Mouse (Mus musculus): ENCODE data around the gene Rapgef5. TPM values are rescaled to one million over a fixed set of nuclear protein-coding genes. Genes with fewer than 3 reads are reported as not detected.

Gene Rapgef5
- polyA plus RNA-seq, 1 experiment from 2014 or later, result 10.4 TPM

DNA sequence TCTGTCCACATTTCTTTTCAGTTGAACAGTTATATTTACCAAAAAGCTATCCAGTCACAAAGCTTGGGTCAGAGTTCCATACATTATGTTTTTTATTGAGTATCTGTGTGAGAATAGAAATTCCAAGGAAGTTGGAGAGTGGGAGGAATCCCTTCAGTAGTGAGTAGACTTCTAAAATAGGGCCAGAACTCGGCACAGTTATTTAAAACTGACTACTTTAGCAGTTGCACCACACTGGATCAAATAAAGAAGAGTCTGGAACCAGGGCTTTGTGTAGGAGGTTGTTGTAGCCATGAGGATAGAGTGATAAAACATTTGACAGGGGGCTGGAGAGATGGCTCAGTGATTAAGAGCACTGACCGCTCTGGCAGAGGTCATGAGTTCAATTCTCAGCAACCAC lies 129.5 kb downstream of the Rapgef5 start:
- 86% methylated on average over 2 of the region's 2 CpGs for WGBS
- H3K27me3 ChIP-seq (ENCODE audit: control insufficient read depth, insufficient read depth, low read length), result no peaks in the 10 kb centered on the region
- ATAC-seq (ENCODE audit: low FRiP score) (no peak), DNase-seq (ENCODE audit: low spot score, missing footprints) (no peak)
- no peak overlapping the region for H3K9ac ChIP-seq (ENCODE audit: low read length)
- no peaks in the 10 kb centered on the region for H3K4me1 ChIP-seq (ENCODE audit: control insufficient read depth, insufficient read depth, low read length)
- H3K4me2 ChIP-seq, result no peak overlapping the region
- H3K4me3 ChIP-seq (ENCODE audit: low read depth, low read length), result no peak overlapping the region
- no peaks in the 10 kb centered on the region for H3K36me3 ChIP-seq (ENCODE audit: control insufficient read depth, insufficient read depth, low read length)
- H3K9me3 ChIP-seq (ENCODE audit: control insufficient read depth, low read length), result no peaks in the 10 kb centered on the region
- no peak overlapping the region for H3K27ac ChIP-seq (ENCODE audit: low read depth, low read length)

DNA sequence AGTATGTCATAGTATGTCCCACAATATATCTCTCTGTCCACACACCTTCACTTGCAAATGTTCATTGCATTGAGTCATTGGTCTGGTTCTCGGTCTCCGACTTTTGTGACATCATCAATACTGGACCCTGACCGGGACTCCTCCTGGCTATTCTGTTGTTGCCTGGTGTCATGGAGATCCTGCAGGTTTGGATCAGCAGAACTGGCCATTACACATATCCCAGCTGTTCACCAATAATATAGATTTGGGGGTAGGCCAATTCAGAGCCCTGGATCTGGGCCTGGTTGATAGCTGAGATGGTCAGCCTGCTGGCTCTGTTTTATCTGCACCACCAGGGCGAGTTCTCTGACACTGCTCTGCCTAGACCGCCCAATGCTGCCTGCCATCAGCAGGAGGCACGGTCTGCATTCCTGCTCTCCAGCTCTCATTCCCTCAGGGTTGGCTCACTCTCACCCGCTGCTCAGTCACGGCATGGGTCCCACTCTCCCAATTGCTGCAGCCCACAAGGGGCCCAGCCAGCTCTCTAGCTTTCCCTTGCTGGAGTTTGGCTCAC lies 137.7 kb downstream of the Rapgef5 start:
- Histone ChIP-seq H3K27ac (ENCODE audit: low read depth, low read length) (no peak overlapping the region), H3K36me3 (ENCODE audit: control insufficient read depth, insufficient read depth, low read length) (no peaks in the 10 kb centered on the region), H3K4me1 (ENCODE audit: control insufficient read depth, insufficient read depth, low read length) (no peaks in the 10 kb centered on the region), H3K27me3 (ENCODE audit: control insufficient read depth, insufficient read depth, low read length) (no peaks in the 10 kb centered on the region), H3K4me2 (no peak overlapping the region), H3K4me3 (ENCODE audit: low read depth, low read length) (no peak overlapping the region), H3K9ac (ENCODE audit: low read length) (no peak overlapping the region), H3K9me3 (ENCODE audit: control insufficient read depth, low read length) (no peaks in the 10 kb centered on the region)
- WGBS, result 80% methylated on average over 8 of the region's 8 CpGs
- ATAC-seq (ENCODE audit: low FRiP score) (no peak), DNase-seq (ENCODE audit: low spot score, missing footprints) (no peak)

DNA sequence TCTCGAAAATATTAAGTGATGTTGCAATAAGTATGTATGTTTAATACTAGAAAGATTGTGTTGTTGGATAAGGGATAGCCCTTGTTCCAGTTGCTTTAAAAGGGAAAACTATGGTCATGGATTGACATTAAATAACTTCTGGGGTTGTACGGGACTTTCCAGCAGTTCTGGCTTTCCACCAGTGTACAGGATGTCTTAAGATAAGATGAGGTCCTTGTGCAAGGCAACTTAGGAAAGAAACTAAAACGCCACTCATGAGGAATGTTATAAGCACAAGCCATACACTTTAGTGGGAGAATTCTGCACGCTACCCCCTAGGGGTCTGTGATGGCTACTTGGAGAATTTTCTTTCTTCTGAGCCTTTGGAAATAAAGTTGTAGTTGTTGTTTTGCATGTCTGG lies 140.7 kb downstream of the Rapgef5 start:
- Histone ChIP-seq H3K4me1 (ENCODE audit: control insufficient read depth, insufficient read depth, low read length) (no peaks in the 10 kb centered on the region), H3K4me2 (no peak overlapping the region), H3K9ac (ENCODE audit: low read length) (no peak overlapping the region), H3K27ac (ENCODE audit: low read depth, low read length) (no peak overlapping the region), H3K9me3 (ENCODE audit: control insufficient read depth, low read length) (no peaks in the 10 kb centered on the region), H3K4me3 (ENCODE audit: low read depth, low read length) (no peak overlapping the region), H3K36me3 (ENCODE audit: control insufficient read depth, insufficient read depth, low read length) (no peaks in the 10 kb centered on the region), H3K27me3 (ENCODE audit: control insufficient read depth, insufficient read depth, low read length) (no peaks in the 10 kb centered on the region)
- ATAC-seq (ENCODE audit: low FRiP score) (no peak), DNase-seq (ENCODE audit: low spot score, missing footprints) (no peak)
- 80% methylated on average over 4 of the region's 4 CpGs for WGBS

DNA sequence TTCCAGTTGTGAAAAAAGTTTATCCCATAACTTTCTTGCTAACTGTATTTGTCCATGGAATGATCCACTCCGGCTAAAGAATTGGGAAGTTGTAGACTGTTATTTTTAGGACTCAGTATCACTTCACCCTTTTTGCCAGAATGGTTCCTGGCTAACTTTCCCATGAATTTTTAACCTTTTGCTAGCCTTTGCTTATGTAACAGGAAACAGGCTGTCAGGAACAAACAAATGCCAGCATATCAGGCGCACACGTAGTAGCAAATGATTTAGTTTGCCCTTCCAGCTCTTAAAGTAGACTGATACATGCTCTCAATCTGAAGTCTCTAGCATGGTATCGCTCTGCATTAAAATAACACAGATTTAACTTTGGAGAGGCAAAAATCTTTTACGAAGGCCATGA lies 141.5 kb downstream of the Rapgef5 start:
- WGBS, result 87% methylated on average over 5 of the region's 5 CpGs
- H3K36me3 ChIP-seq (ENCODE audit: control insufficient read depth, insufficient read depth, low read length), result no peaks in the 10 kb centered on the region
- no peaks in the 10 kb centered on the region for H3K27me3 ChIP-seq (ENCODE audit: control insufficient read depth, insufficient read depth, low read length)
- H3K9ac ChIP-seq (ENCODE audit: low read length), result no peak overlapping the region
- no peak for DNase-seq (ENCODE audit: low spot score, missing footprints)
- H3K4me1 ChIP-seq (ENCODE audit: control insufficient read depth, insufficient read depth, low read length), result no peaks in the 10 kb centered on the region
- H3K27ac ChIP-seq (ENCODE audit: low read depth, low read length), result no peak overlapping the region
- no peaks in the 10 kb centered on the region for H3K9me3 ChIP-seq (ENCODE audit: control insufficient read depth, low read length)
- H3K4me3 ChIP-seq (ENCODE audit: low read depth, low read length), result no peak overlapping the region
- no peak for ATAC-seq (ENCODE audit: low FRiP score)
- H3K4me2 ChIP-seq, result no peak overlapping the region

DNA sequence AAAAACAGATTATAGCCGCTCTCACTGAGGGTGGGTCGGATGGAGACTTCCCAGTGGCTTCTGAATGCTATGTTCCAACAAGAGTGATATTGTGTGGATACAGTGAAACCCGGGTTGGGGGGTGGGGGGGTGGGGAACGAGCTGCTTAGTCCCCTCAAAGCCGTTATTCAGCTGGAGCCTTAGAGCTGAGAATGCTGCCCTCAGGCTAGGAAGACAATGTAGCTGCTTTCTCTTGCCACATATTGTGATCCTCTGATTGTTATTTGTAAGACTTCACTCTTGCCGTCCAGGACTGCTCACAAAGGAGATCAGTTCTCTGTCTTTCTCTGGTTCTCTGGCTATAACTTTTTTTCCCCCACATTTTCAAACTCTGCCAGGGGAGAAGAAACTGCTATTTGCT lies 142.5 kb downstream of the Rapgef5 start:
- H3K9ac ChIP-seq (ENCODE audit: low read length), result no peak overlapping the region
- H3K4me3 ChIP-seq (ENCODE audit: low read depth, low read length), result no peak overlapping the region
- H3K27ac ChIP-seq (ENCODE audit: low read depth, low read length), result no peak overlapping the region
- 33% methylated on average over 6 of the region's 6 CpGs for WGBS
- H3K27me3 ChIP-seq (ENCODE audit: control insufficient read depth, insufficient read depth, low read length), result no peaks in the 10 kb centered on the region
- H3K4me1 ChIP-seq (ENCODE audit: control insufficient read depth, insufficient read depth, low read length), result no peaks in the 10 kb centered on the region
- H3K36me3 ChIP-seq (ENCODE audit: control insufficient read depth, insufficient read depth, low read length), result no peaks in the 10 kb centered on the region
- DNase-seq (ENCODE audit: low spot score, missing footprints) (no peak), ATAC-seq (ENCODE audit: low FRiP score) (no peak)
- H3K4me2 ChIP-seq, result no peak overlapping the region
- H3K9me3 ChIP-seq (ENCODE audit: control insufficient read depth, low read length), result no peaks in the 10 kb centered on the region

DNA sequence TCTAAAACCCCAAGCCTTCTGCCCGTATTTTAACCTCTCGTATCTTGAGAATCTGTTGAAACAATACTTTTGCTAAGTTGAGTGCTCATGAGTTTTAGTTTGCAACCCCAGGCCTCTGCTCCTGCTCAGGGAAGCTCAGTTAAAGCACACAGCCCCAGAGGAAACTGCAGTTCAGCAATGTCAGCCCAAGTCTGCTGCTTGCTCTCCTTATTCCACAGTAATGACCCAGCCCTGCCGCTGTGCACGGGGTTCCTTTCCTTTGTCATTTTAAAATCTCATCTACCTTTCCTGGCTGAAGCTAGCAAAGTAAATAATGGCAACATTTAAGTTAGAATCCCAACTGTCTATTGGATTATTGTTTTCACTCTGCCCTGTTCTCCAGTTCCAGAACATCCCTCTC lies 144.1 kb downstream of the Rapgef5 start:
- DNase-seq (ENCODE audit: low spot score, missing footprints), result no peak
- Histone ChIP-seq H3K9me3 (ENCODE audit: control insufficient read depth, low read length) (no peaks in the 10 kb centered on the region), H3K27me3 (ENCODE audit: control insufficient read depth, insufficient read depth, low read length) (no peaks in the 10 kb centered on the region), H3K9ac (ENCODE audit: low read length) (no peak overlapping the region), H3K4me2 (no peak overlapping the region), H3K4me1 (ENCODE audit: control insufficient read depth, insufficient read depth, low read length) (no peaks in the 10 kb centered on the region), H3K4me3 (ENCODE audit: low read depth, low read length) (no peak overlapping the region), H3K36me3 (ENCODE audit: control insufficient read depth, insufficient read depth, low read length) (no peaks in the 10 kb centered on the region), H3K27ac (ENCODE audit: low read depth, low read length) (no peak overlapping the region)
- 41% methylated on average over 4 of the region's 4 CpGs for WGBS
- ATAC-seq (ENCODE audit: low FRiP score), result no peak

DNA sequence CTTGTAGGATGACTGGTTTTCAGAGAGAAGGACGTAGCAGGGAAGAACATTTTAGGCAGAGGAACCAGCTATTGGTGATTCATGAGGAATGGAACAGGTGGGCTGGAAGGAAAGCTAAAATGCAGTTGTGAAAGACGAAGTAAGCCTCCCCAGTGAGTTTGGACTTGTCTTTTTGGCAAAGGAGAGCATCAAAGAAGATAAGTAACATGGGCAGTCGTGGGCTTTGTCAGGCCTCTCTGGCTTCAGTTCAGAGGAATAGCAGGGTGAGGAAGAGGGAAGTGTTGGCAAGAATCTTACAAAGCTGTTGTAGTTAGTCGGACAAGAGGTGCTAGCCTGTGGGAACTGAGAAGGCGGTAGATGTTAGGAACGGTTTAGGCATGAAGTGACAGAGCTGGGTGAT lies 145.6 kb downstream of the Rapgef5 start:
- no peaks in the 10 kb centered on the region for H3K27me3 ChIP-seq (ENCODE audit: control insufficient read depth, insufficient read depth, low read length)
- no peak overlapping the region for H3K4me2 ChIP-seq
- DNase-seq (ENCODE audit: low spot score, missing footprints) (no peak), ATAC-seq (ENCODE audit: low FRiP score) (no peak)
- H3K36me3 ChIP-seq (ENCODE audit: control insufficient read depth, insufficient read depth, low read length), result no peaks in the 10 kb centered on the region
- H3K4me3 ChIP-seq (ENCODE audit: low read depth, low read length), result no peak overlapping the region
- no peaks in the 10 kb centered on the region for H3K9me3 ChIP-seq (ENCODE audit: control insufficient read depth, low read length)
- WGBS, result 87% methylated on average over 6 of the region's 6 CpGs
- H3K4me1 ChIP-seq (ENCODE audit: control insufficient read depth, insufficient read depth, low read length), result no peaks in the 10 kb centered on the region
- H3K9ac ChIP-seq (ENCODE audit: low read length), result no peak overlapping the region
- H3K27ac ChIP-seq (ENCODE audit: low read depth, low read length), result no peak overlapping the region

DNA sequence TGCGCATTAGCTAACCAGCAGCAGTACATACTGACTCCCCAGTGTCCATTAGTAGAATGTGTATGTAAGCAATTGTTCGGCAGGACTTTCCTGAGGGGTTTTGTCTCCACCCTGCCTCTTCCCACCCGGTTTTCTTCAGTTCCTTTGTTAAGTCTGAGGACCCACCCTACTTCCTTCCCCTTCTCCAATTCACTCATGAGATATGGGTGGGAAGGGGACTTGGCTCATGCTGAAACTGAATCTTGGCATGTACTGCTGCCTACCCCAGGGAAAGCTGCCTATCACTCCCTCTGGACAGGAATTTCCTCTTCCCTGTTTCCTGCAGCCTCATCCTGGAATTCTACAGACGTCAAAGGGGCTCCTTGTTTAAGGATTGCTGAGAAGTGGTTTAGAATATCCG lies 147.4 kb downstream of the Rapgef5 start:
- no peaks in the 10 kb centered on the region for H3K4me1 ChIP-seq (ENCODE audit: control insufficient read depth, insufficient read depth, low read length)
- no peak overlapping the region for H3K4me2 ChIP-seq
- WGBS, result 68% methylated on average over 5 of the region's 5 CpGs
- no peak overlapping the region for H3K9ac ChIP-seq (ENCODE audit: low read length)
- no peaks in the 10 kb centered on the region for H3K9me3 ChIP-seq (ENCODE audit: control insufficient read depth, low read length)
- no peak overlapping the region for H3K4me3 ChIP-seq (ENCODE audit: low read depth, low read length)
- no peaks in the 10 kb centered on the region for H3K27me3 ChIP-seq (ENCODE audit: control insufficient read depth, insufficient read depth, low read length)
- no peak for ATAC-seq (ENCODE audit: low FRiP score)
- DNase-seq (ENCODE audit: low spot score, missing footprints), result no peak
- H3K27ac ChIP-seq (ENCODE audit: low read depth, low read length), result no peak overlapping the region
- H3K36me3 ChIP-seq (ENCODE audit: control insufficient read depth, insufficient read depth, low read length), result no peaks in the 10 kb centered on the region

DNA sequence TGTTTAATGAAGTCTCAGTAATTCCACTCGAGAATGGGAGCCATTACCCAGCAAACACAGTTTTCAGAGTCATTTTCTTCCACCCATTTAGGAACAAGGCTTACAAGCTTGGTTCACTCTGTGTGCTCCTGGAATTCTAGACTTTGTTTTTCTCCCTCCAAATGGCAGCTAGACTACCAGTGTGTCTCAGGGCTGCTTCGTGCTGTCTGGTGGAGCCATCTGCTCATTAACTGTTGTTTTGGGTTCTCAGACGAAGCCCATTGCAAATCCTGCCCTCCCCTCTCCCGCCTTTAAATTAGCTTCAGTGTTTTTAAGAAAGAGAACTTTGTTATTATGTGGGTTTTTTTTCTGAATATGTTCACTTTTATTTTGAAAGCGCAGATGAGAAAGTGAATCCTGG lies 148.4 kb downstream of the Rapgef5 start:
- H3K4me3 ChIP-seq (ENCODE audit: low read depth, low read length), result no peak overlapping the region
- H3K4me2 ChIP-seq, result no peak overlapping the region
- no peaks in the 10 kb centered on the region for H3K9me3 ChIP-seq (ENCODE audit: control insufficient read depth, low read length)
- DNase-seq (ENCODE audit: low spot score, missing footprints), result no peak
- H3K27me3 ChIP-seq (ENCODE audit: control insufficient read depth, insufficient read depth, low read length), result no peaks in the 10 kb centered on the region
- no peak for ATAC-seq (ENCODE audit: low FRiP score)
- WGBS, result 78% methylated on average over 5 of the region's 5 CpGs
- H3K9ac ChIP-seq (ENCODE audit: low read length), result no peak overlapping the region
- no peaks in the 10 kb centered on the region for H3K4me1 ChIP-seq (ENCODE audit: control insufficient read depth, insufficient read depth, low read length)
- H3K27ac ChIP-seq (ENCODE audit: low read depth, low read length), result no peak overlapping the region
- no peaks in the 10 kb centered on the region for H3K36me3 ChIP-seq (ENCODE audit: control insufficient read depth, insufficient read depth, low read length)

DNA sequence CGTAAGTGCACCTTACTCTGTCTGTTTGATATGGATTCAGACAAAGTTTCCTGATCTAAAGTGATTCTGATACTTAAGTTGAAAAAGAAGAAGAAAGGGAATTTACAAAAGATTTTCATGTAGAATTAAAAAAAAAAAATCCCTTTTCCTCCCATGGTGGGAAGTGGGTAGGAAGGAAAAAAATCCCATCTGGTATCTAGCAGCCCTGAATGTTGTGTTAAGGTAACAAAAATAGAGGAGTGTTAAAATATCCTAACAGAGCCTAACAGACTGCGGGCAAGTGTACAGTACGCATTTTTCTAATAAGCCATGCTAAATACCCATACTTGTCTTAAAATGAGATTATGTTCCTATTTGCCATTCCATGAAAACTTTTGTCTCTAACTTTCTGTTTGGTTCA lies 150.1 kb downstream of the Rapgef5 start:
- no peak for ATAC-seq (ENCODE audit: low FRiP score)
- DNase-seq (ENCODE audit: low spot score, missing footprints), result no peak
- H3K27me3 ChIP-seq (ENCODE audit: control insufficient read depth, insufficient read depth, low read length), result no peaks in the 10 kb centered on the region
- no peaks in the 10 kb centered on the region for H3K9me3 ChIP-seq (ENCODE audit: control insufficient read depth, low read length)
- no peak overlapping the region for H3K4me2 ChIP-seq
- H3K36me3 ChIP-seq (ENCODE audit: control insufficient read depth, insufficient read depth, low read length), result no peaks in the 10 kb centered on the region
- no peaks in the 10 kb centered on the region for H3K4me1 ChIP-seq (ENCODE audit: control insufficient read depth, insufficient read depth, low read length)
- no peak overlapping the region for H3K27ac ChIP-seq (ENCODE audit: low read depth, low read length)
- H3K9ac ChIP-seq (ENCODE audit: low read length), result no peak overlapping the region
- no peak overlapping the region for H3K4me3 ChIP-seq (ENCODE audit: low read depth, low read length)
- WGBS, result over 99% methylated on average over 3 of the region's 3 CpGs
